Mouse (Mus musculus) adrenal gland, postnatal 4 days (tissue): ENCODE results near the gene Aqp8. TPM values are rescaled to one million over a fixed set of nuclear protein-coding genes. Genes with fewer than 3 reads are reported as not detected.

Experiments used
- DNase-seq, 2 experiments: peaks; one replicate each; pipeline ENCODE4 v3.0.0; 2021 to 2022; ENCODE audit warnings: low spot score in 2 of 2, mixed read lengths in 2 of 2
- total RNA-seq, 2 experiments: library from RNA; stranded (reverse); gene quantifications; 2 replicates each; pipeline ENCODE4 v1.2.3; 2021

Aqp8 gene
- total RNA-seq, 2 experiments from 2014 or later: 1.1 to 5.4 TPM

DNA sequence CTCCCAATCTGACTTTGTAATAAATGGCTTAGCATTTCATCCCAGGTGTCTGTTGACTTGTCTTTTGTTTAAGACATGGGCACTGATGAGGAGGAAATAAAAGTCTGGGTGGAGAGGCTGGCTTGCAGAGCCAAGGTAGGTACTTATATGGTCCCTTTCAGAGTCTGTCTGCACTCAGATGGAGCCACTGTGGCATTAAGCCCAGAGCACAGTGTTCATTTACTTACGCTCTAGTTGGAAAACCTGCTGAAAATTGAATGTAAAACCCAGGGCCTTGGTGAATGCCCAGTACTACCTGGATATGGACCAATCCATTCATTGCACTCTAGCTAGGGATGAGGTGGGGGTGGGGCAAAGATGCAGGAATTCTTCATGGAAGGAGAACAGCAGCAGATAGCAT lies 5.9 kb downstream of the Aqp8 start:
- DNase-seq: no peak

DNA sequence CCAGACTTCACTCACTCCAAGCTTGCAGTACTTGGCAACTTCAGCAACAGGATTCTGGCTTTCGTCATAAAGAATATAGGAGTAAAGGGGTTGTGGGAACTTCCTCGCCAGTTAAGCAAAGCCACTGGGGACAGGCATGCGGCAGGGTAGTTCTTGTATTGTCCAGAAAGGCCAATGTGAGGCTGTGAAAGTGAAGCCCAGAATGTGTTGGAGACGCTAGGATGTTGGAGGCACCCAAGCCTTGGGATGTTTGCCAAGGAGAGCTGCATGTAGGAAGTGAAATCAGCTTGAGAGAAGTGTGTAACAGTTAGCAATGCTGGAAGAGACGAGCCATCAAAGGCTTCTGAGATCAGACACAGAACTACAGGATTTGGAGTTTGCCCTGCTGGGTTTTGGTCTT lies 25.6 kb downstream of the Aqp8 start:
- no peak for DNase-seq

DNA sequence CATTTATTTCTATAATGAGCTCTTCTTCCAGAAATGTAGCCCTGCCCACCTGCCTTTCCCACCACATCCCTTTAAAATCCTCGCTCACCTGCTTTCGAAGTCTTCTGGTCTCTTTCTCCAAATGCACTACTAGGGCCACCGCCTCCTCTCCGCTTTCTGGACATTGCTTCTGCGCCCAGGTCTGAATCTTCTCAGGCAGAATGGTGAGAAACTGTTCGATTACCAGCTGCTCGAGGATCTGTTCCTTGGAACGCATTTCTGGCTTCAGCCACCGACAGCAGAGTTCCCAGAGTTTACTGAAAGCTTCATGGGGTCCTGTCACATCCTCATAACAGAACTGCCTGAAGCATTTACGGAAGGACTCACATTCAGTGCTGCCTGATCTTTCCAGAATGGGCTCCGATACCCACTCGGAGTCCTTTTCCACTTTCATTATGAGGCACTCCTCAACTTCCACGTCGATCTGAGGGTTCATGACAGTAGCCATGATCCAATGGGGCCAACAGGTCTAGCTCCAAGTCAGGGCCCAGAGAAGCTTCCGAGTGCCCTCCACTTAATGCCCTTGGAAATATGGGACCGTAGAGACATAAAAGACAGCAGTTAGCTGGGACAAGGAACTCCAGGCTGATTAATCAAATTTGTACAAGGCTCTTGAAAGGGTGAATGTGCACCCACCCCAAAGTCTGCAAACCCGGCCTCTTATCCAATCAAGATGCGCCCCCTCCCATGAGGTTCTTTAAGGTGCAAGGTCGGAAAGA lies 37.6 kb downstream of the Aqp8 start:
- no peak for DNase-seq

DNA sequence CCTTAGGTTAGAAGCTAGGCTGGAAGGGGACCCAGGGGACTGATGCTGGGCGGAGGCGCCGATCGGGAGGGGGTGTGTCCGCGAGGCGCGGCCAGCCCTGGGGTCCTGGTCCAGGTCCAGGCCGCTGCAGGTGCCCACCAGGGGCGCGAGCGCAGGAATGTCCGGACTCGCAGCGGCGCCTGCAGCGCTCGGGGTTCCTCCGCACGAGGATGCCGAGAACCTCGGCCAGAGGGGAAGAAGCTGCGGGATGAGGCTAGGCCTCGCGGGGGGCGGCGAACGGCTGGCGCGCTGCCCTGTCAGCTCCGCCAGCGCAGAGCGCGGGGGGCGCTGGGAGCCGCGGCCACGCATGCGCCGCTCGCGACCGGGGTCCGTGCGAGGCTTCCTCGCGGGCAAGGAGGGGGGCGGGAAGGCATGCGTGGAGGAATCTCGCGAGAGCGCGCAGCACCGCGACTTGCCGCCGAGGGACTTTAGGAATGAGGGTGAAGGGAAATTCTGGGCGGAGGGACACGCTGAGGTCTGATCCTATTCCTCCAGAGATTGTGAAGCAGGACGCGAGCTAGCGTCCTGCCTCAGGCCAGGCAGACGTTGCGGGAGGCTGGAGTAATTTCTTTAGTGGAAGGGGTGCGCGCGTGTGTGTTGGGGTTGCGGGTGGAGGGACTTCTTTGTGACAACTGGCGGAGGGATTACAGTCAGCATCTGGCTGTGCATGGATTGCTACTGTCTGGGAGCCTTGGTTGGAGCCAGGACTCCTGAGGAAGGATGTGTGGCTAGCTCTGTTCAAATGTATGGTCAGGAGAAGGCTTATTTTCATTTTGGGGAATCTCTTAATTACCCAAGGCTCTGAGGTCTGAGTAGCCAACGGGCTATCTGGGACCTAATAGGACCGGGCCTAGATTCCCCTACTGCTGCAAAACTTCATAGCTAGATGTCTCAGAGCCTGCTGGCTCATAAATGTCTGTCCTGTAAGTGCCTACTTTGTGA lies 38.4 kb downstream of the Aqp8 start, which contains the start of gene Zkscan2:
Gene Zkscan2 (minus strand): TSS at position 211 of the 981 bp plus-strand sequence.
- peak; percentile 44 to 67 for DNase-seq

GRCm38 (mm10) chr7:123503358-123503757 lies 41.3 kb downstream of the Aqp8 start:
- DNase-seq: peak in 1 of 2 experiments; percentile 11

DNA sequence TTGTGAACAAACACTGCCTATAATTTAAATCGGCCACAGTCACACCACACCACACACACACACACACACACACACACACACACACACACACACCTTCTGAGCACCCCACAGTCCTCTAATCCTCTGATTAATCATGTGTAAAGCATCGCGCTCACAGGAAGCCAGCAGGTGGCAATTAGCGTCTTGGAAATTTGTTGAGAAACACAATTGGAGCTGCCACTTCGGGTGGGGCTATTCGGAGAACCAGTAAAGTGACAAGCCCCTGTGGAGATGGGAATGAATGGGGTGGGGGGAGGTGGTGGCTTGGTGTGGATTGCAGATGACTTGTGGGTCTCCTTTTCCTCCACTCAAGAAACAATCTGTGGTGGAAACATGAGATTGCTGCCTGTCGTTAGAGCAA lies 45.9 kb downstream of the Aqp8 start:
- DNase-seq: no peak

Other genes starting within 250 kb of the Aqp8 start
- gene Slc5a11, start 247.5 kb upstream of the Aqp8 start, total RNA-seq: 1 to 10 TPM in 1 of 2 experiments, not detected in 1; 3.0 TPM
- gene Lcmt1, start 92.5 kb upstream of the Aqp8 start, total RNA-seq: 10 to 100 TPM; 34.0 to 35.7 TPM
- gene Arhgap17, start 92.4 kb upstream of the Aqp8 start, total RNA-seq: 10 to 100 TPM; 43.5 to 54.8 TPM
- 1 to 10 TPM; 5.5 to 7.1 TPM for gene Zkscan2, start 38.2 kb downstream of the Aqp8 start, total RNA-seq